Mouse (Mus musculus) forebrain, embryonic 16.5 days (tissue): ENCODE results near the gene Grhl1. TPM values are rescaled to one million over a fixed set of nuclear protein-coding genes. Genes with fewer than 3 reads are reported as not detected.
A peak's percentile ranks its signal among the peaks of the same experiment; 100 is the strongest.

Source experiments
- ATAC-seq: fragments of 200-750 bp; cut with Nextera tagmentation; 2 replicates; pipeline ENCODE4 v1.8.0; 2017; ENCODE audit warnings: mild to moderate bottlenecking, moderate library complexity
- H3K27ac ChIP-seq: fragments of 300-500 bp; sonication (generic); 2 replicates; pipeline ENCODE4 v1.5.1; 2014; ENCODE audit warnings: low read length, control low read depth
- H3K27me3 ChIP-seq: fragments of 300-500 bp; sonication (generic); replicated peaks from 2 replicates; pipeline ENCODE4 v1.6.1; 2014; ENCODE audit warnings: low read length; ENCODE audit not compliant: control insufficient read depth, insufficient read depth
- H3K36me3 ChIP-seq: fragments of 300-500 bp; sonication (generic); 2 replicates; pipeline ENCODE4 v1.6.1; 2014; ENCODE audit not compliant: control insufficient read depth, insufficient read depth
- H3K4me1 ChIP-seq: fragments of 300-500 bp; sonication (generic); replicated peaks from 2 replicates; pipeline ENCODE4 v1.6.1; 2014; ENCODE audit warnings: low read length; ENCODE audit not compliant: control insufficient read depth, insufficient read depth
- H3K4me2 ChIP-seq: fragments of 300-500 bp; sonication (generic); 2 replicates; pipeline ENCODE4 v1.6.1; 2014; ENCODE audit warnings: mild to moderate bottlenecking, low read length, control low read depth
- H3K4me3 ChIP-seq: fragments of 300-500 bp; sonication (generic); replicated peaks from 2 replicates; pipeline ENCODE4 v1.5.1; 2014; ENCODE audit warnings: mild to moderate bottlenecking, low read length, control low read depth
- H3K9ac ChIP-seq: fragments of 300-500 bp; sonication (generic); replicated peaks from 2 replicates; pipeline ENCODE4 v1.6.1; 2014; ENCODE audit warnings: low read depth, low read length, control low read depth
- H3K9me3 ChIP-seq: fragments of 300-500 bp; sonication (generic); 2 replicates; pipeline ENCODE4 v1.6.1; 2016; ENCODE audit warnings: low read length; ENCODE audit not compliant: control insufficient read depth
- WGBS: fragments of 180-500 bp; shearing (Covaris S2); extraction: QIAGEN DNeasy Blood & Tissue Kit; methylation state at CpG from one replicate; pipeline ENCODE4 v1.1.7; 2014; 5-methylcytosine and 5-hydroxymethylcytosine counted together
- polyA plus RNA-seq: library from polyadenylated mRNA; unstranded; fragments of >200 nt; fragmentation: Nextera tagmentation; extraction: Ambion mirVana; gene quantifications from 2 replicates; pipeline ENCODE4 v1.2.1, GENCODE M21; 2015

The Grhl1 gene
- polyA plus RNA-seq, 1 experiment from 2014 or later: 0.89 TPM

DNA sequence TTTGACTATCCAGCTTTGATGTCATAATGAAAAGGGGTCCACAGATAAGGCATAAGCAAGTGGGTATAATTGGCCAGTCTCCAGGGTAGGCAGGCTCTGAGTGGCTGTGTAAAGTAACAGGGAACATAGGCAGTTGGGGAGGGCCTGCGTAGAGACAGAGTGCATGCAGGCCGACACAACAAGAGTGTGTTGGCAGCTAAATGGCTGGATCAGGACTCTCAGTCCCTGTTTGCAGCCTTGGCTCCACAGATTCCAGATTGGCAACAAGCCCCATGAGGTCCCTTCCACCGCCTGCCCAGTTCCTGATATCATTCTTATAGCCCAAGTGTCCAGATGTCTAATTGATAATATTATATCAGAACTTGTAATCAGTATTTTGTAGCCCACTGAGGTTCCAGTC is 11.6 kb downstream of the Grhl1 start:
- 71% methylated on average over 3 of the region's 3 CpGs for WGBS

DNA sequence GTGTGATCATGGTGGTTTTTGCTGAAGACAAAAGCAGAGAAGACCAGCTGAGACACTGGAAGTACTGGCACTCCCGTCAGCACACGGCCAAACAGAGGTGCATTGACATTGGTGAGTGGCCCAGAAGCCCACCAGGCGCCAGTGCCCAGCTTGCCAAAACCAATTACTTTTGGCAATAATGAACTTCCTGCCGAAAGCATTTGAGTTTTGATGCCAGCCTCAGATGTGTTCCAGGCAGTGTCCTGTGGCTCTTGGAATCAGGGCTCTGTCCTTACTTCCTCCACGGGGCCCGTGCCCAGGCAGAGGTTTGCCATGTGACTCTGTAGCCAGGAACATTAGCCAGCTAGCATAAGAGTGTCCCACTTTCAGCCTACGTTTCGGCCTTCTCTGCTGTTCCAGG is 12.8 kb downstream of the Grhl1 start:
- no peak overlapping the region for H3K27ac ChIP-seq
- H3K27me3 ChIP-seq: no peaks in the 10 kb centered on the region
- no peaks in the 10 kb centered on the region for H3K4me1 ChIP-seq
- 65% methylated on average over 8 of the region's 8 CpGs for WGBS
- H3K4me2 ChIP-seq: no peak overlapping the region
- H3K36me3 ChIP-seq: no peaks in the 10 kb centered on the region
- H3K9ac ChIP-seq: no peak overlapping the region
- ATAC-seq: peak; percentile 65; the same call in 1 of the 2 replicates
- no peaks in the 10 kb centered on the region for H3K9me3 ChIP-seq
- H3K4me3 ChIP-seq: no peak overlapping the region

More for the DNA sequence above, 11.6 kb downstream of the Grhl1 start:
- H3K9ac ChIP-seq: no peak overlapping the region
- H3K27me3 ChIP-seq: no peaks in the 10 kb centered on the region
- H3K27ac ChIP-seq: no peak overlapping the region
- no peak for ATAC-seq
- H3K36me3 ChIP-seq: no peaks in the 10 kb centered on the region
- H3K4me3 ChIP-seq: no peak overlapping the region
- no peaks in the 10 kb centered on the region for H3K4me1 ChIP-seq
- H3K4me2 ChIP-seq: no peak overlapping the region
- H3K9me3 ChIP-seq: no peaks in the 10 kb centered on the region

DNA sequence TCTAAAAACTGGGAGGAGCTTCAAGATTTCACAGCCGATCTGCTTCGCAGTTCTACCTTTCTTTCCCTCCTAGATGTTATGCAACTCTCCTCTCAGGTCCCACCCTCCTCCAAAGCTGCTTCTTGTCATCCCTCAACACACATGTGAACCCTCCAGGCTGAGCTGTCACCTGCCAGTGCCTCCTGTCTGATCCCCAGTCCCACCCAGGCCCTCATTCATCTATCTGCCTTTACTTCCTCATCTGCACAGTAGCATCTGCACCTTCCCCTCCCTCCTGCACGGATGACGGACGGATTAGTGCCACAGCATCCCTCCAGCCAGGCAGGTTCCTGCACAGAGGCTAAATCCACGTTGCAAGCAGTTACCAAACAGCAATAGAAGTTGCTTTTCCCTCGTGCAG is 14.1 kb downstream of the Grhl1 start:
- Histone ChIP-seq H3K36me3 (no peaks in the 10 kb centered on the region), H3K4me2 (no peak overlapping the region), H3K27me3 (no peaks in the 10 kb centered on the region), H3K27ac (no peak overlapping the region), H3K9me3 (no peaks in the 10 kb centered on the region), H3K4me1 (no peaks in the 10 kb centered on the region), H3K4me3 (no peak overlapping the region), H3K9ac (no peak overlapping the region)
- 67% methylated on average over 7 of the region's 7 CpGs for WGBS
- ATAC-seq: no peak

DNA sequence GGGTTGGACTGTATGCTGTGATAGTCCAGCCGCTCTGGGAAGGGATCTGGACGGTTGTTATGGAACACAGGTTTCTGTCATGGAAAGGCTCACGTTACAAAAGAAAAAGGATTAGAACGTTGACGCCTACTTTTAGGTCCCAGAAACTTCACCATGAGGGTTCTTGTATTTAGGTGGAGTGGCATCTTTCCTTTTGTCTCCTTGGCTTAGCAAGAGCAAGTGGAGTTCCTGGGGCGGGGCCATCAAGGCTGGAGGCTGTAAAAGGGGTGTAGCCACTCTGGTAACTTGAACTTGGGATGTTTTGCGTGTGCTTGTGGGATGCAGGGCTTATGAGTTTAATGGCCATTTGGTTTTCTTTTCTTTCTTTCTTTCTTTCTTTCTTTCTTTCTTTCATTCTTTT is 18.3 kb downstream of the Grhl1 start:
- ATAC-seq: no peak
- no peaks in the 10 kb centered on the region for H3K36me3 ChIP-seq

DNA sequence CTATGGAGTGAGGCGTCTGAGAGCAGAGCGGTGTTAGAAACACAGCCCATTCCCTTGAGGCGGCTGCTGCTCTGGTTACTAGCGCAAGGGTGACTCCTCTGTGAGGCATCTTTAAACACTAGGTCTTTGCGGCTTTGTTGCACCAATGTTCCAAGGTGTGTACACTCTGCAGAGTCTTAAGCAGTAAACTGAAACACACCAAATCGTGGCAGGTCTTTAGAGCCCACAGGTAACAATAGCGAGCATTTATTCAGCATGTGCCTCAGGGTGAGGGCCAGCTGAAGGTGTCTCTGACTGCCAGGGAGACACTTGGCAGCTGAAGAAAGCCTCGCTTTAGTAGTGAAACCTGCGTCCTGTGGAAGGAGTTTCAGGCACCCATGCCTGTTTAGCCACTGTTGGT is 20.0 kb downstream of the Grhl1 start:
- ATAC-seq: no peak
- Histone ChIP-seq H3K4me1 (0 out of 2 replicates have a peak, but pooled peaks cover 3% of the 10 kb centered on the region), H3K4me2 (no peak overlapping the region), H3K27me3 (no peaks in the 10 kb centered on the region), H3K36me3 (no peaks in the 10 kb centered on the region), H3K9me3 (no peaks in the 10 kb centered on the region), H3K4me3 (no peak overlapping the region), H3K27ac (no peak overlapping the region), H3K9ac (no peak overlapping the region)
- 82% methylated on average over 9 of the region's 9 CpGs for WGBS

More for the DNA sequence above, 18.3 kb downstream of the Grhl1 start:
- no peak overlapping the region for H3K9ac ChIP-seq
- H3K4me3 ChIP-seq: no peak overlapping the region
- H3K27me3 ChIP-seq: no peaks in the 10 kb centered on the region
- no peaks in the 10 kb centered on the region for H3K9me3 ChIP-seq
- WGBS: 76% methylated on average over 7 of the region's 7 CpGs
- no peak overlapping the region for H3K27ac ChIP-seq
- H3K4me1 ChIP-seq: 0 out of 2 replicates have a peak, but pooled peaks cover 3% of the 10 kb centered on the region
- H3K4me2 ChIP-seq: no peak overlapping the region

DNA sequence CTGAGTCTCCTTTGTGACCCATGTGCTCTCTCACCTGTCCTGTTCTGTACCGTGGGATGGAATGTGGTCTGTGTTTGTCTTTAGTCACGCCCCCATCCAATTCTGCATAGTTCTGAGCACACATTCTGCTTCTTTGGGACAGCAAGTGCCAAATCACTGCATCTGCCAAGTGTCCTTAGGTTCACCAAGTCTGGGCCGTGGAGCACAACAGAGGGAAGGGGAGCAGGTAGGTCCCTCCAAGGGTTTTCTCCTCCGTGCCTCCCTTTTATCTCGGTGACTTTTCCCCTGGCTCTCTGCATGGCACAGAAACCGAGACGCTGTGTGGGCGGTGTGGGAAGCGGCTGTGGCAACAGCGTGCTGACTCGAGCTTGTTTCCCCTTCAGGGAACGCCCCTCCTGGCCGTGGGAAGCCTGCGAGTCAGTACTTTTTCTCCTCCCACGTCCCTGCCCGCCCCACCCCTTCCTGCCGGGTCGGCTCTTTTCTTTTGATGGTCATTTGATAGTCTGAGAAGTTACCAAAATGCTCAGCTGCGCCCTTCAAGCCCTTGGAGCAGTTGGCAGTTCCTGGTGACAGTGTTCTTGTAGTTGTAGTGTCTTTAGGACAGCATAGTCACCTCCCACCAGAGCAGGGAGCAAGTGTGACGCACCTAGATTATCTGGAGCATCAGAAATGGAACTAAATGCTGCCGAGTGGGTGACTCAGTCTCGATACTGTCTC is 21.0 kb downstream of the Grhl1 start:
- Histone ChIP-seq H3K9me3 (no peaks in the 10 kb centered on the region), H3K4me2 (peak overlapping the region; percentile 16; the same call in 1 of the 2 replicates), H3K4me1 (0 out of 2 replicates have a peak, but pooled peaks cover 3% of the 10 kb centered on the region), H3K9ac (no peak overlapping the region), H3K36me3 (no peaks in the 10 kb centered on the region), H3K4me3 (no peak overlapping the region), H3K27me3 (no peaks in the 10 kb centered on the region), H3K27ac (no peak overlapping the region)
- 14% methylated on average over 22 of the region's 22 CpGs for WGBS
- ATAC-seq: peak; percentile 20; the same call in 1 of the 2 replicates

DNA sequence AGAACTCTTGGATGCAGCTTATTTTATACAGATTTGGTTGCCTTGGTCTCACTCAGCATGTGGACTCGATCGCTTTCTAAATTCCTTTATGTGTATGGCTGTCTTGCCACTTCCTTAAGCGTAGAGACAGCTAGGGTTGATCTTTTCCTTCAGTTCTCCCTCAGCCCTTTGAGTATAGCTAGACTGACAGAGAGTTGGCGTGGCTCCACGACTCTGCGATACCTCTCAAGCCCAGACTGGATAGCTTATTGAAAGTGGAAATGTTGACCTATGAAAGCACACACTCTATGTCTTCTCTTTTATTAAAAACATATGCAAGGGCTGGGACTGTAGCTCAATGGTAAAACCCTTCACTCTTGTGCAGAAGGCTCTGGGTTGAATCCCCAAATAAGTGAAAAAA is 25.3 kb downstream of the Grhl1 start:
- Histone ChIP-seq H3K27me3 (no peaks in the 10 kb centered on the region), H3K4me3 (no peak overlapping the region), H3K27ac (no peak overlapping the region), H3K4me2 (no peak overlapping the region), H3K9me3 (no peaks in the 10 kb centered on the region), H3K4me1 (0 out of 2 replicates have a peak, but pooled peaks cover 3% of the 10 kb centered on the region), H3K36me3 (no peaks in the 10 kb centered on the region), H3K9ac (no peak overlapping the region)
- no peak for ATAC-seq
- WGBS: 74% methylated on average over 6 of the region's 6 CpGs

DNA sequence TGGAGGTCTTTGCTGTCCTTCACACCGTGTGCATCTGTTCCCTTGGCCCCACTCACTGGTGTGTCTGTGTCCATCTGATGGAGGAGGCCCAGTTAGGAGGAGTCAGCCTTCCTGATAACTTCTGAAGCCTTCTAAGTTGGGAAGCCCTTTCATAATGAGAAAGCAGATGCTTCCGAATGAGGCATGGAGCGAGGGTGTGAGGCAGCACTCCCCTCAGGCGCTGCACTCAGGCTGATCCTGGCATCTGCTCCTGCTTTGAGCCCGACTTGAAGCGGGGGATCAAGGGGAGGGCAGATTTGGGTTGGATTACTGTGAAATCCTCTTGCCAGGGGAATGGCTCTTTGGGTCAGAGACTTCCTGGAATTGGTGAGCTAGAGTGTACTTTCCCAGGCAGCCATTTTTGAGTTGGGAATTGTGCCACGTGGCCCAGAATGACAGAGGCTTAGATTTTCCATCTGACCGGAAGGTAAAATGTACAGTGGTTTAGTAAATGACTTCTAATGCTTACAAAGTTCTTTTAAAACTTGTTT is 27.3 kb downstream of the Grhl1 start:
- no peak for ATAC-seq
- Histone ChIP-seq H3K4me3 (no peak overlapping the region), H3K36me3 (no peaks in the 10 kb centered on the region), H3K27me3 (no peaks in the 10 kb centered on the region), H3K9me3 (no peaks in the 10 kb centered on the region), H3K4me1 (no peaks in the 10 kb centered on the region), H3K9ac (no peak overlapping the region), H3K27ac (no peak overlapping the region), H3K4me2 (no peak overlapping the region)
- 61% methylated on average over 8 of the region's 8 CpGs for WGBS

DNA sequence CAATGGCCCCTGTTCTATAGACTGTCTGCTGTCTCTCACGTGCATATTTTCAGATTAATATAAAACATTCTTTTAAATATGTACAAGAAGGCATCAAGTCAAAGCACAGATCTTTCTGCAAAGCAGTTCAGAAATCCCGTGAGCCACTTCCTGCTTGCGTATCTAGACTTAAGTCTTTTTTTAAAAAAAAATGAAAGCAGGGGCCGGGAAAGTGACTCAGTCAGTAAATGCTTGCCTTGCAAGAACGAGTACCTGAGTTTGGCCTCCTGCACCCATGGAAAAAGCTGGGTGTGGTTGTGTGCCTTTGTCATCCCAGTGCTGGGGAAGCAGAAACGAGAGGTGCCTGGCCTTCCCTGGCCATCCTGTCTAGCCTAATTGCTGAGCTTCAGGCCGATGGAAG is 28.0 kb downstream of the Grhl1 start:
- H3K9ac ChIP-seq: no peak overlapping the region
- WGBS: 90% methylated on average over 7 of the region's 7 CpGs
- no peak overlapping the region for H3K4me3 ChIP-seq
- no peak overlapping the region for H3K27ac ChIP-seq
- no peaks in the 10 kb centered on the region for H3K36me3 ChIP-seq
- H3K9me3 ChIP-seq: no peaks in the 10 kb centered on the region
- no peaks in the 10 kb centered on the region for H3K4me1 ChIP-seq
- no peaks in the 10 kb centered on the region for H3K27me3 ChIP-seq
- H3K4me2 ChIP-seq: no peak overlapping the region
- no peak for ATAC-seq
